Mouse (Mus musculus): ENCODE measurements at regions not wholly inside any gene's neighbourhood (a gene's known extent, or its start where the extent isn't known, plus 50 kb on each side); places are given as distances from the start of the nearest gene placed in this dataset.

- DNase-seq: no peak
Observed at GRCm38 (mm10) chr5:47115882-47116281, 867.1 kb upstream of the Slit2 start.

GRCm38 (mm10) chr5:47095703-47096102, 887.2 kb upstream of the Slit2 start:
- DNase-seq: no peak

- no peak for DNase-seq
Observed at GRCm38 (mm10) chr5:47052942-47053341, 930.0 kb upstream of the Slit2 start.

- no peak for DNase-seq
Observed at GRCm38 (mm10) chr5:47036752-47037151, 946.2 kb upstream of the Slit2 start.

- DNase-seq: no peak
Observed at GRCm38 (mm10) chr5:47034021-47034420, 948.9 kb upstream of the Slit2 start.

- DNase-seq: peak; percentile 72
Observed at GRCm38 (mm10) chr5:47014351-47014750, 968.6 kb upstream of the Slit2 start.

- DNase-seq: no peak
Observed at GRCm38 (mm10) chr5:46992557-46992956, 990.4 kb upstream of the Slit2 start.

- DNase-seq: no peak
Observed at GRCm38 (mm10) chr5:46986519-46986918, 996.4 kb upstream of the Slit2 start.

GRCm38 (mm10) chr5:46980326-46980725, 1002.6 kb upstream of the Slit2 start:
- no peak for DNase-seq

- no peak for DNase-seq
Observed at GRCm38 (mm10) chr5:46968870-46969436, 1014.0 kb upstream of the Slit2 start.

- DNase-seq: no peak
Observed at GRCm38 (mm10) chr5:46960749-46961148, 1022.2 kb upstream of the Slit2 start.

- DNase-seq: no peak
Observed at GRCm38 (mm10) chr5:46926324-46926723, 1056.6 kb upstream of the Slit2 start.

- no peak for DNase-seq
Observed at GRCm38 (mm10) chr5:46901909-46902308, 1044.5 kb upstream of the Lcorl start.

- no peak for DNase-seq
Observed at GRCm38 (mm10) chr5:46894037-46894436, 1036.6 kb upstream of the Lcorl start.

- no peak for DNase-seq
Observed at GRCm38 (mm10) chr5:46883956-46884355, 1026.5 kb upstream of the Lcorl start.

- DNase-seq: no peak
Observed at GRCm38 (mm10) chr5:46856837-46857236, 999.4 kb upstream of the Lcorl start.

- DNase-seq: no peak
Observed at GRCm38 (mm10) chr5:46845175-46845574, 987.8 kb upstream of the Lcorl start.

- no peak for DNase-seq
Observed at GRCm38 (mm10) chr5:46836810-46837209, 979.4 kb upstream of the Lcorl start.

- DNase-seq: no peak
Observed at GRCm38 (mm10) chr5:46830797-46831618, 973.6 kb upstream of the Lcorl start.

GRCm38 (mm10) chr5:46830114-46830513, 972.7 kb upstream of the Lcorl start:
- no peak for DNase-seq

GRCm38 (mm10) chr5:46826381-46826780, 969.0 kb upstream of the Lcorl start:
- DNase-seq: peak; percentile 17

GRCm38 (mm10) chr5:46824934-46825333, 967.5 kb upstream of the Lcorl start:
- no peak for DNase-seq

GRCm38 (mm10) chr5:46795102-46795501, 937.7 kb upstream of the Lcorl start:
- no peak for DNase-seq

All from adrenal gland, postnatal 10 days (tissue).